Mouse (Mus musculus) stomach, postnatal 0 days (tissue): ENCODE measurements around the gene Top2b.

Source experiments
- CTCF ChIP-seq: IDR thresholded peaks from 2 replicates; pipeline ENCODE4 v1.5.1; 2016; ENCODE audit warnings: antibody characterized with exemption, low read depth, mild to moderate bottlenecking, moderate library complexity
- EP300 ChIP-seq: optimal IDR thresholded peaks from 2 replicates; pipeline ENCODE3; 2016; ENCODE audit warnings: antibody characterized with exemption

DNA sequence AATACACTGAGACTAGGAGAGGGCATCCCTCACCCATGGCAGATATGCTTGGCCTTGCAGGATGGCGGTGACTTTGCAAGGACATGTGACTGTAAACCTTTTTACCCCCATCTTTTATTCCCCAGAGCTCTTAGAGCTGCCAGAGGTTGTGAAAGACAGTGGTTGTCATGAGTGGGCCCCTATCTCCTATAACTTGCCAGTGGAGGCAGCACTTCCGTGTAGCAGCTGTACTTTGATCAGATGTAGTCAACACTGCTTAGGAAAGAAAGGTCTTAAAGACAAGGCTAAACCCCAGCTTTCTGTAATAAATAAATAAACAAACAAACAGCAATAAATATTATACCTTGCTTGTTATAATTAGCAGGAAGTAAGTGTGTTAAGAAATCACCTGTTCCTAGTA, 45.2 kb upstream of the Top2b start:
- TF ChIP-seq CTCF (no peak), EP300 (no peak)
